Mouse (Mus musculus) hindbrain, embryonic 11.5 days (tissue): ENCODE data around the gene Oxct2a. TPM values are rescaled to one million over a fixed set of nuclear protein-coding genes. Genes with fewer than 3 reads are reported as not detected.
"Not testable (repeated sequence)": the region's sequence is repeated elsewhere in the genome, so short reads cannot be mapped to it uniquely, and the experiment has no call there.

Experiments
- ATAC-seq: fragments of 200-750 bp; cut with Nextera tagmentation; 2 replicates; pipeline ENCODE4 v1.8.0; 2017; ENCODE audit warnings: mild to moderate bottlenecking, moderate TSS enrichment, moderate library complexity; ENCODE audit not compliant: low FRiP score
- DNase-seq: peaks from one replicate; pipeline ENCODE4 v3.0.0-alpha.2; 2015; ENCODE audit warnings: low spot score
- H3K27ac ChIP-seq: fragments of 300-500 bp; sonication (generic); 2 replicates; pipeline ENCODE4 v1.5.1; 2014; ENCODE audit warnings: mild to moderate bottlenecking, low read depth, low read length
- H3K27me3 ChIP-seq: fragments of 300-500 bp; sonication (generic); 2 replicates; pipeline ENCODE4 v1.6.1; 2014; ENCODE audit warnings: mild to moderate bottlenecking, low read length, moderate library complexity, mixed read lengths; ENCODE audit not compliant: control insufficient read depth, insufficient read depth
- H3K36me3 ChIP-seq: fragments of 300-500 bp; sonication (generic); 2 replicates; pipeline ENCODE4 v1.6.1; 2014; ENCODE audit warnings: mild to moderate bottlenecking, low read length, moderate library complexity, mixed read lengths; ENCODE audit not compliant: control insufficient read depth, insufficient read depth
- H3K4me1 ChIP-seq: fragments of 300-500 bp; sonication (generic); replicated peaks from 2 replicates; pipeline ENCODE4 v1.6.1; 2014; ENCODE audit warnings: low read length, mixed read lengths; ENCODE audit not compliant: control insufficient read depth, insufficient read depth
- H3K4me2 ChIP-seq: fragments of 300-500 bp; sonication (generic); replicated peaks from 2 replicates; pipeline ENCODE4 v1.6.1; 2014; ENCODE audit warnings: mild to moderate bottlenecking, low read depth, low read length
- H3K4me3 ChIP-seq: fragments of 300-500 bp; sonication (generic); 2 replicates; pipeline ENCODE4 v1.5.1; 2014; ENCODE audit warnings: low read depth, low read length
- H3K9ac ChIP-seq: fragments of 300-500 bp; sonication (generic); 2 replicates; pipeline ENCODE4 v1.6.1; 2014; ENCODE audit warnings: low read depth, low read length
- H3K9me3 ChIP-seq: fragments of 300-500 bp; sonication (generic); 2 replicates; pipeline ENCODE4 v1.6.1; 2016; ENCODE audit warnings: low read length; ENCODE audit not compliant: control insufficient read depth
- WGBS: fragments of 180-500 bp; shearing (Covaris S2); extraction: QIAGEN DNeasy Blood & Tissue Kit; methylation state at CpG from one replicate; pipeline ENCODE4 v1.1.7; 2014; 5-methylcytosine and 5-hydroxymethylcytosine counted together
- polyA plus RNA-seq: library from polyadenylated mRNA; unstranded; fragments of >200 nt; fragmentation: Nextera tagmentation; extraction: Ambion mirVana; gene quantifications from 2 replicates; pipeline ENCODE4 v1.2.1, GENCODE M21; 2014

Oxct2a gene
- polyA plus RNA-seq, 1 experiment from 2014 or later = not detected

DNA sequence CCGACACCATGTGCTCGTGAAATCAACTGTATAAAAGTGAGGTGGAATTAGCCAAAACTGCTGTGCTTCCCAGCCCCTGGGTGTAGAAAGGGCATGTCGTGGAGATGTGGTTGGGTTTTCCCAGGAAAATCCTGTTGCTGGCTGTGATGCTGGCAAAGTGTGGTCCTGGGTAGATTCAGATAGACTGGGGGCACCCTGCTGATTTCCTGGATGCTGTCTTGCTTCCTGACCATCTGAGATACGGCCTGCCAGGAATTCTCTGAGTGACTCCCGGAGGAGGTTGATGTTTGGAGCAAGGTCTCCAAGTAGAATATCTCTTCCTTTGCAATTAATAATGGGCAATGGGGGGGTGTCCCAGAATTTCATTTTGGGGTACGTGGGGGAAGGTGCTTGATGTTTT lies 5.5 kb upstream of the Oxct2a start:
- no peaks in the 10 kb centered on the region for H3K27me3 ChIP-seq
- ATAC-seq = no peak
- no peak overlapping the region for H3K4me3 ChIP-seq
- H3K9me3 ChIP-seq = no peaks in the 10 kb centered on the region
- no peaks in the 10 kb centered on the region for H3K36me3 ChIP-seq
- H3K4me1 ChIP-seq = no peaks in the 10 kb centered on the region
- no peak overlapping the region for H3K9ac ChIP-seq
- no peak overlapping the region for H3K27ac ChIP-seq
- no peak overlapping the region for H3K4me2 ChIP-seq
- no peak for DNase-seq
- WGBS = 82% methylated on average over 6 of the region's 6 CpGs

- Histone ChIP-seq H3K4me2 (no peak overlapping the region), H3K9me3 (no peaks in the 10 kb centered on the region), H3K36me3 (no peaks in the 10 kb centered on the region), H3K27me3 (peaks cover 4% of the 10 kb centered on the region), H3K9ac (no peak overlapping the region), H3K27ac (no peak overlapping the region), H3K4me3 (no peak overlapping the region), H3K4me1 (no peaks in the 10 kb centered on the region)
- DNase-seq = no peak
- no peak for ATAC-seq
- 45% methylated on average over 3 of the region's 3 CpGs for WGBS
These were observed 4.2 kb upstream of the Oxct2a start for GRCm38 (mm10) chr4:123327630-123328029.

DNA sequence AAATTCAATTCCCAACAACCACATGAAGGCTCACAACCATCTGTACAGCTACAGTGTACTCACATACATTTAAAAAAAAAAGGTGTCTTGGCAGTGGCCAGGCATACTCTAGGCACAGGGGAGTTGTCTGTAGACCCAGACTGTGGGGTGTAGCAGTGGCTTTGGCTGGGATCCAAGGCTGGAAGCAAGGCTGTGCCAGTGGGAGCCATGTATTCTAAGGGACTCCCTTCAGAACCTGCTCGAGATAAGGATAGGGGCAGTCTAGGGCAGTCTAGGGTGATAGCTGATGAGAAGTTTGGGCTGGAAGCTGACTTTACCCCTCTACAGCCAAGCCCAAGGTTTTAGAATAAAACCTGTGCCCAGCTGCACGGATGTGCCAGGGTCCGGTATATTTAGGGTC lies 2.7 kb upstream of the Oxct2a start:
- Histone ChIP-seq H3K9me3 (no peaks in the 10 kb centered on the region), H3K4me3 (no peak overlapping the region), H3K36me3 (no peaks in the 10 kb centered on the region), H3K9ac (no peak overlapping the region), H3K27ac (no peak overlapping the region), H3K4me2 (no peak overlapping the region), H3K27me3 (peaks cover 8% of the 10 kb centered on the region), H3K4me1 (no peaks in the 10 kb centered on the region)
- no peak for ATAC-seq
- no peak for DNase-seq
- WGBS = 77% methylated on average over 3 of the region's 3 CpGs

DNA sequence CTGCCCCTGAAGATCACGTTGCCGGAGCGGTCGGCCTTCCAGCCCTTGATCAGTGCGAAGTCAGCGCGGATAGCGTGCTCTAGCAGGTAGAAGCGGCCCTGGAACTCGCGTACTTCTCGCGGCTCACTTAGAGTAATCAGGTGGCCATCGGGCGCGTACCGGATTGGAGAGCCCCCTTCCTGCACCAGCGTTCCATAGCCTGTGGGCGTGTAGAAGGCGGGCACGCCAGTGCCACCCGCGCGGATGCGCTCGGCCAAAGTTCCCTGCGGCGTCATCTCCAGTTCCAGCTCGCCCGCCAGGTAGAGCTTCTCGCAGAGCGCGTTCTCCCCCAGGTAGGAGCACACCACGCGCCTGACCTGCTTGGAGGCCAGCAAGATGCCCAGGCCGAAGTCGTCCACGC lies 524 bp downstream of the Oxct2a start:
- not testable (repeated sequence) for H3K4me1 ChIP-seq, H3K9me3 ChIP-seq, DNase-seq, H3K27me3 ChIP-seq, H3K4me3 ChIP-seq, H3K27ac ChIP-seq, H3K36me3 ChIP-seq, H3K9ac ChIP-seq
- ATAC-seq = peak; percentile 25; the same call in 1 of the 2 replicates
- peak overlapping the region; percentile 25; the same call in 1 of the 2 replicates for H3K4me2 ChIP-seq
- WGBS = 17% methylated on average over 13 of the region's 38 CpGs

DNA sequence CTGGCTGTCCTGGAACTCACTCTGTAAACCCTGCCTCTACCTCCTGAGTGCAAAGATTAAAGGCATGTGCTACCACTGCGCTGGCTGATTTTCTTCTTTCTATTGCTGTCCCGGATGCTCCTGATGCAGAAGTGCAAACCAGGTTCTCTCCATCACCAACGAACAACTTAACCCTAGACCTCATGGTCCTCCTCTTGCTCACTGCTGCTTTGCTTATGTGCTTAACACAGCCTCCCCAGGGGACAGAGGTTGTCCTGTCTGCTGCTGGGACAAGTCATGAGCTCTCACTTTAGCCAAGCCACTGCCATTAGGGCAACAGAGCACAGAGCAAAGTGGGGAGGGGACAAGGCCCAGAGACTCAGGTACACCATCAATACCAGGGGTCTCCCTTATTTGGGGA lies 8.9 kb downstream of the Oxct2a start:
- no peaks in the 10 kb centered on the region for H3K36me3 ChIP-seq
- H3K27me3 ChIP-seq = no peaks in the 10 kb centered on the region
- H3K27ac ChIP-seq = no peak overlapping the region
- no peaks in the 10 kb centered on the region for H3K4me1 ChIP-seq
- no peak overlapping the region for H3K4me2 ChIP-seq
- WGBS = 81% methylated on average over 3 of the region's 3 CpGs
- no peak for ATAC-seq
- DNase-seq = no peak
- no peak overlapping the region for H3K4me3 ChIP-seq
- H3K9me3 ChIP-seq = no peaks in the 10 kb centered on the region
- H3K9ac ChIP-seq = no peak overlapping the region

- Histone ChIP-seq H3K4me1 (no peaks in the 10 kb centered on the region), H3K4me2 (no peak overlapping the region), H3K4me3 (no peak overlapping the region), H3K36me3 (no peaks in the 10 kb centered on the region), H3K27me3 (no peaks in the 10 kb centered on the region), H3K9me3 (no peaks in the 10 kb centered on the region), H3K27ac (no peak overlapping the region), H3K9ac (no peak overlapping the region)
- DNase-seq (no peak), ATAC-seq (no peak)
- WGBS = 86% methylated on average over 6 of the region's 6 CpGs
These were observed 10.4 kb downstream of the Oxct2a start for GRCm38 (mm10) chr4:123313010-123313409.

GRCm38 (mm10) chr4:123311845-123312244 lies 11.6 kb downstream of the Oxct2a start:
- no peak overlapping the region for H3K4me3 ChIP-seq
- H3K27me3 ChIP-seq = no peaks in the 10 kb centered on the region
- no peaks in the 10 kb centered on the region for H3K9me3 ChIP-seq
- ATAC-seq (no peak), DNase-seq (no peak)
- H3K36me3 ChIP-seq = no peaks in the 10 kb centered on the region
- no peaks in the 10 kb centered on the region for H3K4me1 ChIP-seq
- no peak overlapping the region for H3K9ac ChIP-seq
- H3K4me2 ChIP-seq = no peak overlapping the region
- no peak overlapping the region for H3K27ac ChIP-seq
- WGBS = 86% methylated on average over 7 of the region's 7 CpGs

- Histone ChIP-seq H3K4me3 (no peak overlapping the region), H3K4me1 (no peaks in the 10 kb centered on the region), H3K9me3 (no peaks in the 10 kb centered on the region), H3K36me3 (no peaks in the 10 kb centered on the region), H3K4me2 (no peak overlapping the region), H3K27ac (no peak overlapping the region), H3K27me3 (no peaks in the 10 kb centered on the region), H3K9ac (no peak overlapping the region)
- WGBS = 65% methylated on average over 3 of the region's 3 CpGs
- no peak for DNase-seq
- ATAC-seq = no peak
These were observed 15.1 kb downstream of the Oxct2a start for GRCm38 (mm10) chr4:123308292-123308691.

- no peak overlapping the region for H3K4me3 ChIP-seq
- H3K9me3 ChIP-seq = no peaks in the 10 kb centered on the region
- DNase-seq (no peak), ATAC-seq (no peak)
- no peak overlapping the region for H3K4me2 ChIP-seq
- H3K4me1 ChIP-seq = no peaks in the 10 kb centered on the region
- WGBS = 88% methylated on average over 10 of the region's 10 CpGs
- H3K27ac ChIP-seq = no peak overlapping the region
- 0 out of 2 replicates have a peak, but pooled peaks cover 5% of the 10 kb centered on the region for H3K36me3 ChIP-seq
- no peak overlapping the region for H3K9ac ChIP-seq
- H3K27me3 ChIP-seq = no peaks in the 10 kb centered on the region
These were observed 16.4 kb downstream of the Oxct2a start for GRCm38 (mm10) chr4:123306999-123307398.
